Mouse (Mus musculus): ENCODE results near the gene Foxp1. TPM values are rescaled to one million over a fixed set of nuclear protein-coding genes. Genes with fewer than 3 reads are reported as not detected.

Foxp1 gene
- polyA plus RNA-seq, 1 experiment from 2014 or later = 110 TPM

DNA sequence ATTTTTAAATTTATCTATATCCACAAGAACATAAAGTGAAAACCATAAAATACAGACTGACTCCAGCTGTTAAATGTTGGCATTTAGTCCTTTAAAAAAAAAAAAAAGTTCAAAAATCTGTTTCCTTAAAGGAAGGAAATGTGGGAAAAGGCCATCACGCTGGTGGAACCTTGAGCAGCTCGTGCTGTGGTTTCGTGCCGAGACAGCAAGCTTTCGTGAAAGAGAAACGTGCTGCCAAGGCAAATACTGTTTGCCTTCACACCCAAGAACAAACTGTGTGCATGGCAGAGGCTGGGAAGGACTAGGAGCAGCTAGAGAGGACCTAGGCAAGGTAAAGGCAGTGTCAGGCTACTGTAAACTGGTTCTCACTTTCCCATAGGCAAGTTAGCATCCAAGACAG is 184.9 kb downstream of the Foxp1 start:
- Histone ChIP-seq H3K4me1 (ENCODE audit: control insufficient read depth, insufficient read depth, low read length) (peaks cover 11% of the 10 kb centered on the region), H3K4me3 (ENCODE audit: low read depth, low read length) (no peak overlapping the region), H3K27me3 (ENCODE audit: control insufficient read depth, insufficient read depth, low read length) (no peaks in the 10 kb centered on the region), H3K9ac (ENCODE audit: low read depth, low read length) (no peak overlapping the region), H3K36me3 (ENCODE audit: control insufficient read depth, insufficient read depth, low read length) (no peaks in the 10 kb centered on the region), H3K4me2 (no peak overlapping the region), H3K27ac (ENCODE audit: low read depth, low read length) (no peak overlapping the region), H3K9me3 (replicated peaks; ENCODE audit: control insufficient read depth, low read length) (no peaks in the 10 kb centered on the region)
- WGBS (ENCODE audit: insufficient replicate concordance) = 45% methylated on average over 6 of the region's 6 CpGs
- no peak for ATAC-seq (replicated peaks; ENCODE audit: insufficient number of reproducible peaks, low FRiP score, low TSS enrichment)

DNA sequence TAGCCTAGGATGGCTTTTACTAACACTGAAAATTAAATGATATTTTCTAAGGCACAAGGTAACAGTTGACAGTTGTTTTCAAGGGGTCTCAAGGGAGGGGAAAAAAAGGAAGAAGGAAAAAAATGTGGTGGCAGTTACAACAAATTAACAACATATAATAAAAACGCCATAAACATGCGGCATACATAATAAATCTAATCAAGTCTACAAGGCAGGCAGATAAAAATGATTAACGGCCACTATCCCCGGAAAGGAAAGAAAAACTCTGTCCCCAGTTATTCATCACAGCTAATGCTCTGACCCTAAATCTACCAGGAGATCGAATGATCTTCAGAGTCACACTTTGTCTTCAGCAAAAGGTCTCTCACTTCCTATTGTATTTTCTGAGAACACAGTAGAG is 186.3 kb downstream of the Foxp1 start:
- 72% methylated on average over 5 of the region's 5 CpGs for WGBS (ENCODE audit: insufficient replicate concordance)
- Histone ChIP-seq H3K9me3 (replicated peaks; ENCODE audit: control insufficient read depth, low read length) (no peaks in the 10 kb centered on the region), H3K27me3 (ENCODE audit: control insufficient read depth, insufficient read depth, low read length) (no peaks in the 10 kb centered on the region), H3K4me2 (no peak overlapping the region), H3K9ac (ENCODE audit: low read depth, low read length) (no peak overlapping the region), H3K36me3 (ENCODE audit: control insufficient read depth, insufficient read depth, low read length) (no peaks in the 10 kb centered on the region), H3K27ac (ENCODE audit: low read depth, low read length) (no peak overlapping the region), H3K4me3 (ENCODE audit: low read depth, low read length) (no peak overlapping the region), H3K4me1 (ENCODE audit: control insufficient read depth, insufficient read depth, low read length) (peaks cover 11% of the 10 kb centered on the region)
- no peak for ATAC-seq (replicated peaks; ENCODE audit: insufficient number of reproducible peaks, low FRiP score, low TSS enrichment)

GRCm38 (mm10) chr6:99335174-99335830 is 187.2 kb downstream of the Foxp1 start:
- Histone ChIP-seq H3K27ac (ENCODE audit: low read depth, low read length) (no peak overlapping the region), H3K9me3 (replicated peaks; ENCODE audit: control insufficient read depth, low read length) (no peaks in the 10 kb centered on the region), H3K4me3 (ENCODE audit: low read depth, low read length) (no peak overlapping the region), H3K27me3 (ENCODE audit: control insufficient read depth, insufficient read depth, low read length) (no peaks in the 10 kb centered on the region), H3K36me3 (ENCODE audit: control insufficient read depth, insufficient read depth, low read length) (no peaks in the 10 kb centered on the region), H3K4me1 (ENCODE audit: control insufficient read depth, insufficient read depth, low read length) (peaks cover 11% of the 10 kb centered on the region), H3K4me2 (no peak overlapping the region), H3K9ac (ENCODE audit: low read depth, low read length) (no peak overlapping the region)
- no peak for ATAC-seq (replicated peaks; ENCODE audit: insufficient number of reproducible peaks, low FRiP score, low TSS enrichment)
- WGBS (ENCODE audit: insufficient replicate concordance) = 91% methylated on average over 13 of the region's 13 CpGs

DNA sequence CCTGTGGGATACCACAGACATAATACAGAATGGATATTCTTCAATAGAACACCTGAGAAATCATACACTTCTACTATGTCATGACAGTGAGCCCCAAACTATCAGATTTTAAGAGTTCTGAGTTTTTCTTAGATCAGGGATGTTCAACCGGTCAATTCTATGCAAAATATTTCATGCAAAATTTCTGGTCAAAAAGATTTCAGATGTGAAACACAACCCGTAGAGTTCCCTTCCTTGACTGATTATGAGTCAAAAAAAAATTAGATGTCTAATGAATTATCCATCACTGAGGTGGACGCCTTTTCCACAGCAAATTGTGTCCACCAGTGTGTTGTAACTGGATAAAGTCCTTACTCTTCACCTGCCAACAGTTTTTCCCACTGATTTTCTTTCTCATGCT is 188.3 kb downstream of the Foxp1 start:
- no peak for ATAC-seq (replicated peaks; ENCODE audit: insufficient number of reproducible peaks, low FRiP score, low TSS enrichment)
- Histone ChIP-seq H3K4me2 (no peak overlapping the region), H3K4me1 (ENCODE audit: control insufficient read depth, insufficient read depth, low read length) (peaks cover 11% of the 10 kb centered on the region), H3K9ac (ENCODE audit: low read depth, low read length) (no peak overlapping the region), H3K9me3 (replicated peaks; ENCODE audit: control insufficient read depth, low read length) (no peaks in the 10 kb centered on the region), H3K27me3 (ENCODE audit: control insufficient read depth, insufficient read depth, low read length) (no peaks in the 10 kb centered on the region), H3K36me3 (ENCODE audit: control insufficient read depth, insufficient read depth, low read length) (no peaks in the 10 kb centered on the region), H3K27ac (ENCODE audit: low read depth, low read length) (no peak overlapping the region), H3K4me3 (ENCODE audit: low read depth, low read length) (no peak overlapping the region)
- WGBS (ENCODE audit: insufficient replicate concordance) = 90% methylated on average over 3 of the region's 3 CpGs

DNA sequence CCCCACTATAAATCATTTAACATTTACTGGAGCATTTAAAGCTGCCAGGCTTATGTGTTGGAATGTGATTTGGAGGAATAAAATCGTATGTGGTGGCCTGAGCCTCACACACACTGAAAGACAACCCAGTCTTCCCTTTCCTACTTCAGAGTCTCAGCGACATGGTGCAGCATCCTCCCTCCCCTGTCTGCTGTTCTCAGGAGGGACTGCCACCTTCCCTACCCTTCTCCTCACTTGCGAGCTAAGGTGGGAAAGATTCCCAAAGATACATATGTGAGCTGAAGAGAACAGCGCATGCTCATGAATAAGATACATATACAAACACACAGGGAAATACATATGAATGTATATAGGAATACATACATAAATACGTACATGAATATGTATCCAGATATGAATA is 189.4 kb downstream of the Foxp1 start:
- H3K4me2 ChIP-seq = no peak overlapping the region
- no peak for ATAC-seq (replicated peaks; ENCODE audit: insufficient number of reproducible peaks, low FRiP score, low TSS enrichment)
- H3K4me1 ChIP-seq (ENCODE audit: control insufficient read depth, insufficient read depth, low read length) = peaks cover 6% of the 10 kb centered on the region
- whole genome bisulfite sequencing (ENCODE audit: insufficient replicate concordance) = 82% methylated on average over 5 of the region's 5 CpGs
- no peak overlapping the region for H3K9ac ChIP-seq (ENCODE audit: low read depth, low read length)
- no peak overlapping the region for H3K27ac ChIP-seq (ENCODE audit: low read depth, low read length)
- H3K27me3 ChIP-seq (ENCODE audit: control insufficient read depth, insufficient read depth, low read length) = no peaks in the 10 kb centered on the region
- H3K9me3 ChIP-seq (replicated peaks; ENCODE audit: control insufficient read depth, low read length) = no peaks in the 10 kb centered on the region
- no peak overlapping the region for H3K4me3 ChIP-seq (ENCODE audit: low read depth, low read length)
- no peaks in the 10 kb centered on the region for H3K36me3 ChIP-seq (ENCODE audit: control insufficient read depth, insufficient read depth, low read length)

DNA sequence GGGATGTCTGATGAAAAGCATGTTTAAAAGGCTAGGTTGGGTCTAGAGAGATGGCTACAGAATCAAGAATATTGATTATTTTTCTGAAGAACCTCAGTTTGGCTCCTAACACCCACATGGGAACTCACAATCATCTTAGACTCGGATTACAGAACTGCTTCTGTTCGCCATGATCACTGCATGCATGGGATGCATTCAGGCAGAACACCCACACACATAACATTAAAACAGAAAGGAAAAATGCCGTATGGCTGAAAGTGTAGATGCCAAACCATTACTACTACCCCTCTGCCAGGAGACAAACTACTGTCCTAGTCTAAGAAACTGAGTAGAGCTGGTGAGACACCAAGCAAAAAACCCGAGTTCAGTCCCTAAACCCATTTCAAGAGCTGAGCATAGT is 192.4 kb downstream of the Foxp1 start:
- no peak for ATAC-seq (replicated peaks; ENCODE audit: insufficient number of reproducible peaks, low FRiP score, low TSS enrichment)
- no peak overlapping the region for H3K27ac ChIP-seq (ENCODE audit: low read depth, low read length)
- no peaks in the 10 kb centered on the region for H3K36me3 ChIP-seq (ENCODE audit: control insufficient read depth, insufficient read depth, low read length)
- H3K4me1 ChIP-seq (ENCODE audit: control insufficient read depth, insufficient read depth, low read length) = no peaks in the 10 kb centered on the region
- no peak overlapping the region for H3K4me3 ChIP-seq (ENCODE audit: low read depth, low read length)
- H3K9me3 ChIP-seq (replicated peaks; ENCODE audit: control insufficient read depth, low read length) = no peaks in the 10 kb centered on the region
- no peak overlapping the region for H3K9ac ChIP-seq (ENCODE audit: low read depth, low read length)
- WGBS (ENCODE audit: insufficient replicate concordance) = 79% methylated on average over 4 of the region's 4 CpGs
- H3K4me2 ChIP-seq = no peak overlapping the region
- no peaks in the 10 kb centered on the region for H3K27me3 ChIP-seq (ENCODE audit: control insufficient read depth, insufficient read depth, low read length)

- Histone ChIP-seq H3K4me2 (no peak overlapping the region), H3K4me3 (ENCODE audit: low read depth, low read length) (no peak overlapping the region), H3K27me3 (ENCODE audit: control insufficient read depth, insufficient read depth, low read length) (no peaks in the 10 kb centered on the region), H3K4me1 (ENCODE audit: control insufficient read depth, insufficient read depth, low read length) (no peaks in the 10 kb centered on the region), H3K36me3 (ENCODE audit: control insufficient read depth, insufficient read depth, low read length) (no peaks in the 10 kb centered on the region), H3K9me3 (replicated peaks; ENCODE audit: control insufficient read depth, low read length) (no peaks in the 10 kb centered on the region), H3K9ac (ENCODE audit: low read depth, low read length) (no peak overlapping the region), H3K27ac (ENCODE audit: low read depth, low read length) (no peak overlapping the region)
- 54% methylated on average over 2 of the region's 2 CpGs for WGBS (ENCODE audit: insufficient replicate concordance)
- no peak for ATAC-seq (replicated peaks; ENCODE audit: insufficient number of reproducible peaks, low FRiP score, low TSS enrichment)
Observed at GRCm38 (mm10) chr6:99328634-99329033, 193.9 kb downstream of the Foxp1 start.

GRCm38 (mm10) chr6:99328146-99328545 is 194.4 kb downstream of the Foxp1 start:
- no peak overlapping the region for H3K4me2 ChIP-seq
- H3K4me1 ChIP-seq (ENCODE audit: control insufficient read depth, insufficient read depth, low read length) = no peaks in the 10 kb centered on the region
- ATAC-seq (replicated peaks; ENCODE audit: insufficient number of reproducible peaks, low FRiP score, low TSS enrichment) = no peak
- H3K9ac ChIP-seq (ENCODE audit: low read depth, low read length) = no peak overlapping the region
- no peaks in the 10 kb centered on the region for H3K36me3 ChIP-seq (ENCODE audit: control insufficient read depth, insufficient read depth, low read length)
- H3K4me3 ChIP-seq (ENCODE audit: low read depth, low read length) = no peak overlapping the region
- H3K27me3 ChIP-seq (ENCODE audit: control insufficient read depth, insufficient read depth, low read length) = no peaks in the 10 kb centered on the region
- H3K9me3 ChIP-seq (replicated peaks; ENCODE audit: control insufficient read depth, low read length) = no peaks in the 10 kb centered on the region
- no peak overlapping the region for H3K27ac ChIP-seq (ENCODE audit: low read depth, low read length)
- 82% methylated on average over 6 of the region's 6 CpGs for WGBS (ENCODE audit: insufficient replicate concordance)

DNA sequence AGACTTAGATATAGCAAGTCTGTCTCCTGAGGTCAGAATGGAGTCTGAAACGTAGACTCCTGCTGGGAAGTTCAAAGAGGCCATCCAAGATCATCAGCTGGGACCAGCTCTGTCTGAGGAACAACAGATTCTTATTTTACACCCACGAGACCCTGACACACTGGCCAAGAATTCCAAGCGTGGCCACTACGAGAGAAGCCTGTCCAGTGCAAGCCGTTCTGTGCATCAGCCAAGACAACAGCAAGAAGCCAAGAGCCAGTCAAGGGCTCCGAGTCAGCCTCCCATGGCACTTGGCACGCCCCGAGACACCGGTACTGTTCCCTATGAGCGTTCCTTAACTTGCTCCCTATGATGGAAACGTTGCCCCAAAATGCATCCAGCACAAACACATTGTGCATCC is 194.8 kb downstream of the Foxp1 start:
- no peak for ATAC-seq (replicated peaks; ENCODE audit: insufficient number of reproducible peaks, low FRiP score, low TSS enrichment)
- Histone ChIP-seq H3K27me3 (ENCODE audit: control insufficient read depth, insufficient read depth, low read length) (no peaks in the 10 kb centered on the region), H3K36me3 (ENCODE audit: control insufficient read depth, insufficient read depth, low read length) (no peaks in the 10 kb centered on the region), H3K4me1 (ENCODE audit: control insufficient read depth, insufficient read depth, low read length) (no peaks in the 10 kb centered on the region), H3K27ac (ENCODE audit: low read depth, low read length) (no peak overlapping the region), H3K9ac (ENCODE audit: low read depth, low read length) (no peak overlapping the region), H3K4me2 (no peak overlapping the region), H3K9me3 (replicated peaks; ENCODE audit: control insufficient read depth, low read length) (no peaks in the 10 kb centered on the region), H3K4me3 (ENCODE audit: low read depth, low read length) (no peak overlapping the region)
- WGBS (ENCODE audit: insufficient replicate concordance) = 81% methylated on average over 11 of the region's 11 CpGs
